Mouse (Mus musculus): ENCODE measurements around the gene Pxk. TPM values are rescaled to one million over a fixed set of nuclear protein-coding genes. Genes with fewer than 3 reads are reported as not detected.
"Not testable (repeated sequence)": the region's sequence is repeated elsewhere in the genome, so short reads cannot be mapped to it uniquely, and the experiment has no call there.

Gene Pxk
- polyA plus RNA-seq, 1 experiment from 2014 or later: 30.2 TPM

DNA sequence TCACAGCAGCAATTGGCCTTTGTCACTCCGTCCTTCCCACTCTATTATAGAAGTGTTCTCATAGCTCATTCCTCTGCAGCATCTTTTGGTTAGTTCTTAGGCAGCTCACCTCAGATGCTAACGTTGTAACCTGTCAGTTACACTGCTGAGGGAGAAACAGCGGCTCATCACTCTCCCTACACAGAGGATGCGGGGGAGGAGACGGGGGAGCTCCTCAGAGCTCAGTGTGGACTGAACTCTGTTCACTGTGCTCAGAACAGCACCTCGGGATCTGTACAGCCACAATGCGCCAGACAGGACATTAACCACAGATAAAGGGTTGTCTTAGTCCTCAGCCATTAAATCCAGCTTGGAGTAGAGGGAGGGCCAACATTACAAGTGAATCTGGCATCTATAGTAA lies 66.5 kb downstream of the Pxk start:
- no peak overlapping the region for H3K27ac ChIP-seq (replicated peaks in 1 of 2; ENCODE audit: control insufficient read depth in 1 of 2, insufficient read depth in 1 of 2, low read depth in 2 of 2, low read length in 2 of 2)
- H3K4me2 ChIP-seq (ENCODE audit: low read length): no peak overlapping the region
- H3K4me3 ChIP-seq (ENCODE audit: control insufficient read depth in 1 of 2, insufficient read depth in 1 of 2, low read depth in 1 of 2, low read length in 2 of 2): no peak overlapping the region
- no peaks in the 10 kb centered on the region for H3K27me3 ChIP-seq (ENCODE audit: control insufficient read depth, insufficient read depth, low read length)
- H3K9ac ChIP-seq (ENCODE audit: low read length): no peak overlapping the region
- no peaks in the 10 kb centered on the region for H3K4me1 ChIP-seq (ENCODE audit: control insufficient read depth in 2 of 2, insufficient read depth in 2 of 2, low read length in 2 of 2)
- peaks cover 94% of the 10 kb centered on the region for H3K36me3 ChIP-seq (ENCODE audit: control insufficient read depth, insufficient read depth, low read length)
- no peaks in the 10 kb centered on the region for H3K9me3 ChIP-seq (ENCODE audit: control insufficient read depth, low read length)
- no peak for ATAC-seq (ENCODE audit: insufficient number of reproducible peaks, insufficient read depth, low FRiP score, low read depth)
- 71% methylated on average over 7 of the region's 7 CpGs for whole genome bisulfite sequencing

DNA sequence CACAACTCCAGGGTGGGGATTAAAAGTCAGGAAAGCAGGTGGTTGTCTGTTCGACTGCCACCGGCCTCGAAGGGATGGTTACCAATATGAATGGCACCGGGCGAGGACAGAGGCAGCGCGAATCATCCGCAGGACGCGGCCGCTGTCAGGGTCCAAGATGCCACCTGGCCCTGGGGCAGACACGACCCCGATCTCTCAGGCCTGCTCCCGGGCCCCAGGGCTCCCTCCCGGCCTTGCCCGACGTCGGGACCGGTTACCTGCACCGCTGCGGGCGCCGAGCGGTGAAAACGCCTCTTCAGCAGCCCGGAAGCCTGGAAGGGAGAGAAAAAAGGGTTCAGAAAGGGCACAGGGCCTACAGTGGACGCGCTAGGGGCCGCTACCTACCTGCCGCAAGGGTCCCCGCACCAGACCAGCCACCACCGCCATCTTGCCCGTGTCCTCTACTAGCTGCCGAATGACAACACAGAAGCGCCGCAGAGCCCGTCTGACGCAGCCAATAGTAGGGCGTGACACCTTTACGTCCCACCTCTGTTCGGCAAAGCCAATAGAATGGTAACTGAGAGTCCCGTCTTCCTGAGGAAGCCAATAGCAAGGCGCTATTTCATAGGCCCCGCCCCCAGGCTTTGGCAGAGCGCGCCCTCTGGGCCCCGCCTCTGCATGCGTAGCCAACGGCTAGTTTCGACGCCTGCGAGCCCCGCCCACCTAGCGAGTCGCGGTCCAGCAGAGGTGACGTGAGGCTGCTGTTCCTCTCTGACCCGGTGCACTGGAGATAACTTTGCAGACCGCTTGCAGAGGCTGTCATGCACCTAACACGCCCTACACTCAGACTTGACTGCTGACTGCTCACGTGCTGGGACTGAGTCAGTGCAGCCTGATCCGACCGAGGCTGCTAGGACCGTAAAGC lies 74.7 kb downstream of the Pxk start, which contains the start of gene Pdhb:
TSS of gene Pdhb (minus strand) at position 519 of the 904 bp plus-strand sequence.
- no peaks in the 10 kb centered on the region for H3K9me3 ChIP-seq (ENCODE audit: control insufficient read depth, low read length)
- H3K36me3 ChIP-seq (ENCODE audit: control insufficient read depth, insufficient read depth, low read length): peaks cover 35% of the 10 kb centered on the region
- ATAC-seq (ENCODE audit: insufficient number of reproducible peaks, insufficient read depth, low FRiP score, low read depth): peak; percentile 98
- peak within 1 kb of the TSS; percentile 90 to 95 for H3K27ac ChIP-seq (replicated peaks in 1 of 2; ENCODE audit: control insufficient read depth in 1 of 2, insufficient read depth in 1 of 2, low read depth in 2 of 2, low read length in 2 of 2)
- H3K9ac ChIP-seq (ENCODE audit: low read length): peak within 1 kb of the TSS; percentile 99
- no peaks in the 10 kb centered on the region for H3K27me3 ChIP-seq (ENCODE audit: control insufficient read depth, insufficient read depth, low read length)
- H3K4me1 ChIP-seq (ENCODE audit: control insufficient read depth in 2 of 2, insufficient read depth in 2 of 2, low read length in 2 of 2): peaks cover 3 to 7% of the 10 kb centered on the region in 2 experiments; a peak in 3 of 4 replicates
- peak within 1 kb of the TSS; percentile 85 to 97 for H3K4me3 ChIP-seq (ENCODE audit: control insufficient read depth in 1 of 2, insufficient read depth in 1 of 2, low read depth in 1 of 2, low read length in 2 of 2)
- WGBS: under 1% methylated on average over 64 of the region's 64 CpGs
- peak within 1 kb of the TSS; percentile 76 for H3K4me2 ChIP-seq (ENCODE audit: low read length)

DNA sequence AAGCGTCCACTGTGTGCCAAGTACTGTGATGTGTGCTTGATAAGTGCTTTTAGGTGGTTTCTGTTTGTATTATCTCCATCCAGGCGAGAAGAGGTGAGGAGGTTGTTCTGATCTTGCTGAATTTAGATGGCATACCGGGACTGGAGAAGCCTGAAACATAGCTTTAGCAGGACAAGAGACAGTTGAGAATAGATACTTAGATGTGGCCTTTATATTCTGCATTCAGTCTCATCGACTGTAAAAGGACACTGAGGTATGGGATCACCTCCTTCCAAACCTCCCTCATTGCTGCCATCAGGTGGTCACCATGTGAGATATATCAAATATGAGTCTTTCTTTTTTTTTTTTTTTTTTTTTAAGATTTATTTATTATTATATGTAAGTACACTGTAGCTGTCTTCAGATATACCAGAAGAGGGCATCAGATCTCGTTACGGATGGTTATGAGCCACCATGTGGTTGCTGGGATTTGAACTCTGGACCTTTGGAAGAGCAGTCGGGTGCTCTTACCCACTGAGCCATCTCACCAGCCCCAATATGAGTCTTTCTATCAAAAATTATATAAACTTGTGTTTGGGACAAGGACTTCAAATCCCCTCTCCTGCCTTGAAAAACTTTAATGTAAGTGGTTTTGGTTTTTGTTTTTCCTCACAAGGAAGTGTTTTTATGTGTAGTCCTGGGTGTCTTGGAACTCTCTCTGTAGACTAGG lies 75.7 kb downstream of the Pxk start:
- H3K4me1 ChIP-seq (ENCODE audit: control insufficient read depth in 2 of 2, insufficient read depth in 2 of 2, low read length in 2 of 2); H3K9me3 ChIP-seq (ENCODE audit: control insufficient read depth, low read length); H3K27me3 ChIP-seq (ENCODE audit: control insufficient read depth, insufficient read depth, low read length); ATAC-seq (ENCODE audit: insufficient number of reproducible peaks, insufficient read depth, low FRiP score, low read depth): not testable (repeated sequence)
- WGBS: 22% methylated on average over 5 of the region's 7 CpGs
- peak overlapping the region; percentile 76 for H3K4me2 ChIP-seq (ENCODE audit: low read length)
- peaks cover 26% of the 10 kb centered on the region for H3K36me3 ChIP-seq (ENCODE audit: control insufficient read depth, insufficient read depth, low read length)
- peak overlapping the region; percentile 66 for H3K9ac ChIP-seq (ENCODE audit: low read length)
- H3K27ac ChIP-seq (replicated peaks in 1 of 2; ENCODE audit: control insufficient read depth in 1 of 2, insufficient read depth in 1 of 2, low read depth in 2 of 2, low read length in 2 of 2): peak overlapping the region; percentile 90 to 92
- H3K4me3 ChIP-seq (ENCODE audit: control insufficient read depth in 1 of 2, insufficient read depth in 1 of 2, low read depth in 1 of 2, low read length in 2 of 2): peak overlapping the region; percentile 48 to 97

DNA sequence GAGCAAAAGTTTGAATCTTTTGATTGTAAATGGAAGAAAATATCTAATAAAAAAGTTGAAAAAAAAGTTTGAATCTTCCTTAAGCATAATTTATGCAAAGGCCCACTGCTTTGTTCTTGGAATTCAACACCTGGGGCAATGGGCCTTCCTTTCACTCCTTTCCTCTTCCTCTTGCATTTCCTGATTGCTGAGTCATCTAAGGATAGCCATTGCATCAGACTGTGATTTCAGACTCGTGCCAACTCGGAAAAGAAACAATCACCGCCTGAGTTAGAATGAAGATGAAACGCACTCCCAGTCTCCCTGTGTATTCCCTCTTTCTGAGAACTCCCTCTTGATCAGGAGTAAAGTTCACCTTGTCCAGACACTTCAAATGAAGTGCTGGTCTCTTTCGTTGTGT lies 76.6 kb downstream of the Pxk start:
- WGBS: 67% methylated on average over 5 of the region's 5 CpGs
- no peak overlapping the region for H3K27ac ChIP-seq (replicated peaks in 1 of 2; ENCODE audit: control insufficient read depth in 1 of 2, insufficient read depth in 1 of 2, low read depth in 2 of 2, low read length in 2 of 2)
- no peak overlapping the region for H3K4me2 ChIP-seq (ENCODE audit: low read length)
- ATAC-seq (ENCODE audit: insufficient number of reproducible peaks, insufficient read depth, low FRiP score, low read depth): no peak
- no peaks in the 10 kb centered on the region for H3K9me3 ChIP-seq (ENCODE audit: control insufficient read depth, low read length)
- peaks cover 3 to 7% of the 10 kb centered on the region in 2 experiments; a peak in 3 of 4 replicates for H3K4me1 ChIP-seq (ENCODE audit: control insufficient read depth in 2 of 2, insufficient read depth in 2 of 2, low read length in 2 of 2)
- H3K4me3 ChIP-seq (ENCODE audit: control insufficient read depth in 1 of 2, insufficient read depth in 1 of 2, low read depth in 1 of 2, low read length in 2 of 2): no peak overlapping the region
- no peak overlapping the region for H3K9ac ChIP-seq (ENCODE audit: low read length)
- H3K27me3 ChIP-seq (ENCODE audit: control insufficient read depth, insufficient read depth, low read length): no peaks in the 10 kb centered on the region
- H3K36me3 ChIP-seq (ENCODE audit: control insufficient read depth, insufficient read depth, low read length): peaks cover 16% of the 10 kb centered on the region

DNA sequence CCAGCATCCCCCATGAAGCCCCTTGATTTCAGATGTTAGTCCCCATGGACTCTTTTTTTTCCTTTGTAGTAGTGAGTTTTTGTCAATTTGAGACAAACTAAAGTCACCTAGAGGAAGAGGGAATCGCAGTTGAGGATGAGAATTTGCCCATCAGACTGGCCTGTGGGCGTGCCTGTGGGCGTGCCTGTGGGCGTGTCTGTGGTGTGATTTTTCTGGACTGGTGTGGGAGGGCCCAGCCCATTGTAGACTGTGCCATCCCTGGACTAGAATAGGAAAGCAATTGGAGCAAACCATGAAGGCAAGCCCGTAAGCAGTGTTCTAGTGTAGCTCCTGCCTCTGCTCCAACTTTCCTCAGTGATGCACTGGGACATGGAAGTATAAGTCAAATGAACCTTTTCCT lies 78.2 kb downstream of the Pxk start:
- WGBS: 64% methylated on average over 5 of the region's 5 CpGs
- peaks cover under 1% of the 10 kb centered on the region; the same call in 1 of the 2 replicates for H3K36me3 ChIP-seq (ENCODE audit: control insufficient read depth, insufficient read depth, low read length)
- no peak for ATAC-seq (ENCODE audit: insufficient number of reproducible peaks, insufficient read depth, low FRiP score, low read depth)

DNA sequence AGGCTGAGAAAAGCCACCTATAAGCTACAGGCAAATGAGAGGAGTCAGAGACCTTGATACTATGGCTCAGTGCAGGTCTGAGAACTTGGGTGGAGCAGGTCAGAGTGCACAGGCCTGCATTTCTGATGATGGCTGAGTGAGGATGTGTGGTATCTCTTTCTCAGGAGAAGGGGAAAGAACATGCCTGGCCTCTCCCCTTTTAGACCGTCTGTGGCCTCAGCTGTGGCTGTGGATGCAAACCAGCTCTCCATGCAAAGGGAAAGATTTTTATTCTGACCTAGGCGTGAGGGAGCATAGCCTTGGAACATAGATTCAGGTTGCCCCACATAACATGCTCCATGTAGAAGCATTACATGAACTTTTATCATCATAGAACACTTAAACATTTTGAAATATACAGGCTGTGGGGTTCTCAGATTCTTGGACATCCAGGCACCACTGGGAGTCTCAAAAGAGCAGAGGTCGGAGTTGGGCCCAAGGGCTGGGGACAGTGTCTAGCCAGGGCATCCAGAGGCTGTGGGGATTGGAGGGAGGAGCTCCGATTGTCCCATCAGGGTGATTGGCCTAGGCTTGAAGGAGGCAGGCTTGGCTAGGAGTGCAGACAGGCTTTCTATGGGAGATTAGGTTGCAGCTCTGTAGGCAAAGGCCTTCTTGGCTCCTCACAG lies 82.5 kb downstream of the Pxk start:
- Histone ChIP-seq H3K4me3 (ENCODE audit: control insufficient read depth in 1 of 2, insufficient read depth in 1 of 2, low read depth in 1 of 2, low read length in 2 of 2) (no peak overlapping the region), H3K36me3 (ENCODE audit: control insufficient read depth, insufficient read depth, low read length) (no peaks in the 10 kb centered on the region), H3K27ac (replicated peaks in 1 of 2; ENCODE audit: control insufficient read depth in 1 of 2, insufficient read depth in 1 of 2, low read depth in 2 of 2, low read length in 2 of 2) (no peak overlapping the region), H3K27me3 (ENCODE audit: control insufficient read depth, insufficient read depth, low read length) (no peaks in the 10 kb centered on the region), H3K9ac (ENCODE audit: low read length) (no peak overlapping the region), H3K4me1 (ENCODE audit: control insufficient read depth in 2 of 2, insufficient read depth in 2 of 2, low read length in 2 of 2) (no peaks in the 10 kb centered on the region), H3K9me3 (ENCODE audit: control insufficient read depth, low read length) (no peaks in the 10 kb centered on the region), H3K4me2 (ENCODE audit: low read length) (no peak overlapping the region)
- ATAC-seq (ENCODE audit: insufficient number of reproducible peaks, insufficient read depth, low FRiP score, low read depth): no peak
- WGBS: 56% methylated on average over 4 of the region's 4 CpGs

More for the DNA sequence above, 78.2 kb downstream of the Pxk start:
- Histone ChIP-seq H3K9ac (ENCODE audit: low read length) (no peak overlapping the region), H3K27me3 (ENCODE audit: control insufficient read depth, insufficient read depth, low read length) (no peaks in the 10 kb centered on the region), H3K9me3 (ENCODE audit: control insufficient read depth, low read length) (no peaks in the 10 kb centered on the region), H3K4me1 (ENCODE audit: control insufficient read depth in 2 of 2, insufficient read depth in 2 of 2, low read length in 2 of 2) (peaks cover 3 to 7% of the 10 kb centered on the region in 2 experiments; a peak in 3 of 4 replicates), H3K4me2 (ENCODE audit: low read length) (no peak overlapping the region), H3K4me3 (ENCODE audit: control insufficient read depth in 1 of 2, insufficient read depth in 1 of 2, low read depth in 1 of 2, low read length in 2 of 2) (no peak overlapping the region), H3K27ac (replicated peaks in 1 of 2; ENCODE audit: control insufficient read depth in 1 of 2, insufficient read depth in 1 of 2, low read depth in 2 of 2, low read length in 2 of 2) (no peak overlapping the region)

DNA sequence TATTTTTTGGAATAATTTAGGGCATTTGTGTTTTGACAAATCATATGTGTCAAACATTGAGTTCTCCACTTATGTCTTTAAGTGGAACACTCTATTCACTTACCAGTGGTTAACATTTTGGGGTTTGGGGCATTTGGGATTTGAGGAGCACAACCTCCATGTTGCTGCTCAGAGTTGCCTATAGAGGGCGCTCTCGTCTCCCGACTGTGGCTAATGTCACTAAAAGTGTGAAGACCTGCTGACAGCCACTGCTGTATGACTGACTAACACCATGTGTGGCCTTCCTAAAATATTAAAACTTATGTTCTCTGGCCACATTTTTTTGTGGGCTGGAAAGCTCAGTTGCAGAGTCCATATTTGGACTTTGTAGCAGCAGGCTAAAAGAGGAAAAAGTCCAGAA lies 85.3 kb downstream of the Pxk start:
- no peak overlapping the region for H3K27ac ChIP-seq (replicated peaks in 1 of 2; ENCODE audit: control insufficient read depth in 1 of 2, insufficient read depth in 1 of 2, low read depth in 2 of 2, low read length in 2 of 2)
- no peaks in the 10 kb centered on the region for H3K27me3 ChIP-seq (ENCODE audit: control insufficient read depth, insufficient read depth, low read length)
- H3K36me3 ChIP-seq (ENCODE audit: control insufficient read depth, insufficient read depth, low read length): no peaks in the 10 kb centered on the region
- no peak overlapping the region for H3K4me3 ChIP-seq (ENCODE audit: control insufficient read depth in 1 of 2, insufficient read depth in 1 of 2, low read depth in 1 of 2, low read length in 2 of 2)
- H3K4me1 ChIP-seq (ENCODE audit: control insufficient read depth in 2 of 2, insufficient read depth in 2 of 2, low read length in 2 of 2): no peaks in the 10 kb centered on the region
- H3K9ac ChIP-seq (ENCODE audit: low read length): no peak overlapping the region
- ATAC-seq (ENCODE audit: insufficient number of reproducible peaks, insufficient read depth, low FRiP score, low read depth): no peak
- H3K4me2 ChIP-seq (ENCODE audit: low read length): no peak overlapping the region
- no peaks in the 10 kb centered on the region for H3K9me3 ChIP-seq (ENCODE audit: control insufficient read depth, low read length)
- 65% methylated on average over 3 of the region's 3 CpGs for WGBS

Measured in heart, embryonic 14.5 days (tissue).